Mouse (Mus musculus) bone marrow macrophage, adult 2 months (primary cell): ENCODE measurements around the gene Tox2.

Source experiments
- CTCF ChIP-seq: IDR thresholded peaks from 2 replicates; pipeline ENCODE4 v1.5.1; 2012; ENCODE audit warnings: low read depth, mild to moderate bottlenecking, low read length, moderate library complexity
- POLR2A ChIP-seq: IDR thresholded peaks from 2 replicates; pipeline ENCODE4 v1.6.1; 2012; ENCODE audit warnings: mild to moderate bottlenecking, low read depth, low read length, borderline replicate concordance

DNA sequence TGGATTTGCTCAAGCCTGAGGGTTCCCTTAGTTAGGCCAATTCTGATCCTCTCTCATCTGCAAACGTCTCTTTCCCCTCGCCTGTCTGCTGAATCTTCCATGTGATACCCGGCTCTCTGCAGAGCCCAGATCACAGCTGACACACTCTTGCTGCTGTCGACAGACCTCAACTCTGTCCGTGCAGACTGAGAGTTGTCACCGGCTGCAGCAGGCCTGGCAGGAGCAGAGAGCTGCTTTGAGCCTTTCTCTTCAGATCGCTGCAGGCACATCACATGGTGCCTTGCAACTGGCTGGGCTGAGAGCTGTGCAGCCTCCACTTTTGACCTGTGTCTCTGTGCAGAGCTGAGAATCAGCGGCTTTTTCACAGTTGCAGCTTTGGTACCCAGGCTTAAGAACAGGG lies 37.0 kb downstream of the Tox2 start:
- TF ChIP-seq CTCF: no peak
- no peak for TF ChIP-seq POLR2A
